Mouse (Mus musculus) T-helper 2 cell (primary cell): ENCODE results near the gene Mcrip2.

Experiments used
- in situ Hi-C: fragments of 300-600 bp; cut with MboI, MseI; formaldehyde crosslinking; loops from one replicate; pipeline ENCODE4 v1.15.1; 2025; ENCODE audit warnings: high pct_unique_total_duplicates

Mcrip2 gene

GRCm38 (mm10) chr17:25836397-25837075 lies 32.0 kb downstream of the Mcrip2 start:
- in situ Hi-C loops = loop anchor here (10.0 to 25.0 kb wide), 2 partner anchors 1832 to 2001 kb away; partner anchors contain the start of gene Snrpc

DNA sequence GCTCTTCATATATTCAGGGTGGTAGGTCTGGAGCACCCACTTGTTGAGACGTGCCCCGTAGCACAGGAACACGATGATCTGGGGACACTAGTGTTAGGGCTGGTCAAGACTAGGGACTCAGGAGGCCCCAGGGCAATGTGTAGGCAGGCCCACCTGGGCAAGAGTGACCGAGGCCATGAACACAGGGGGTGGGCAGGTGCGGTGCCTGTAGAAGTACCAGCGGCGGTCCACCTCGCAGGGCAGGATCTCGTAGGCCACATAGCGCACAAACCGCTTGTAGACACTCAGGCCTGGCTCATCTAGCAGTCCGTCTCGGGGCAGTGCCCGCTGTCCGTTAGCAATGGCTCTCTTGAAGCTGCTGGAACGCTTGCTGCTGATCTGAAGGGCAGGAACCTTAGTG lies 32.7 kb downstream of the Mcrip2 start:
- in situ Hi-C loops = loop anchor here (10.0 to 25.0 kb wide), 2 partner anchors 1831 to 2001 kb away; partner anchors contain the start of gene Snrpc

DNA sequence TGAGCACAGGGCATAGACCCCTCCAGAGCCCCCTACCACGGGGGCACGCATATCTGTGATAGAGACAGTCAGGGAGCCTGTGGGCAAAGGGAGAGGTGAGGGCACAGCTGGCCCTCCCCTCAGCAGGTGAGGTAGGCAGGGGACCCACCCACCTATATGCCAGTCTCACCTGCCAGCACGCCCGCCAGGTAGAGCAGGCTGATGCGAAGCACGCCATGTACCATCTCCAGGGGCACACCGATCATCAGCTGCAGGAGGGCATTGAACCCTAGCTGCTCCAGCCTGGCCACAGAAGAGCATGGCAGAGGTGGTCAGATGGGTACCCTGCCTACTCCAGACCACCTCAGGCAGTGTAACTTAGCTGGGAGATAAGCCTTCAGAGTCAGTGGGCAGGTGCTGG lies 33.3 kb downstream of the Mcrip2 start:
- in situ Hi-C loops = loop anchor here (10.0 to 25.0 kb wide), 2 partner anchors 1830 to 2002 kb away; partner anchors contain the start of gene Snrpc

GRCm38 (mm10) chr17:25834595-25835222 lies 33.9 kb downstream of the Mcrip2 start:
- in situ Hi-C loops = loop anchor here (5.0 to 25.0 kb wide), 3 partner anchors 38 to 2003 kb away; partner anchors contain the start of gene Snrpc

DNA sequence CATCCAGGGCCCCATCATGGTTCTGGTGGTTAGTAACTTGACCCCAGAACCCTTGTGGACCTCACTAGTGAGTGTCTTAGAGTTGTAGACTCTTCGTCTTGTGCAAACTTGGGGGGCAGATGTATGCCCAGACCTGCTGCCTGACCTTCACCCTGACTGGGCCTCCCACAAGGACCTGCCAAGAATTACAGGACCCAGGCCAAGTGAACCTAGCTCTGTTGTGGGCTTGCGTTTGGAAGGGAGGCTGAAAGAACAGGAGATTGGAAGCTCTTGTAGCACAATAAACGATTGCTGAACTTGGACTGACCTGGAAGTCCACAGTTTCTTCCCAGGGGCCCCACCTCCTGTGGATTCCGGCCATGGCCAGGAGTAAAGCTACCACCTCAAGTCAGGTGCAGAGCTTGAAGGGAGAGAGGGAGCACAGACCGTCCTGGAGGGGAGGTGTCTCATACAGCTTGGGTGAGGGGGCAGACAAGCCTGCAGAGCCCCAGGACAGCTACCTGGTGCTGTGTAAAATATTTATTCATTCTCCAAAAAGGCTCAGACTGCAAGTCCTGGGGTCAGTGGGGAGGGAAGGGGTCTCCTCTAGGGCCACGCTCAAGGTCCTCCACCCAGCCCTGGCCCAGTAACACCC lies 34.5 kb downstream of the Mcrip2 start:
- in situ Hi-C loops = loop anchor here (5.0 to 25.0 kb wide), 3 partner anchors 38 to 2003 kb away; partner anchors contain the start of gene Snrpc

GRCm38 (mm10) chr17:25833291-25833663 lies 35.3 kb downstream of the Mcrip2 start, which contains the start of gene Stub1:
Stub1 (minus strand) TSS chr17:25833404.
- in situ Hi-C loops = loop anchor here (5.0 to 25.0 kb wide), 3 partner anchors 39 to 2004 kb away; partner anchors contain the start of gene Snrpc

DNA sequence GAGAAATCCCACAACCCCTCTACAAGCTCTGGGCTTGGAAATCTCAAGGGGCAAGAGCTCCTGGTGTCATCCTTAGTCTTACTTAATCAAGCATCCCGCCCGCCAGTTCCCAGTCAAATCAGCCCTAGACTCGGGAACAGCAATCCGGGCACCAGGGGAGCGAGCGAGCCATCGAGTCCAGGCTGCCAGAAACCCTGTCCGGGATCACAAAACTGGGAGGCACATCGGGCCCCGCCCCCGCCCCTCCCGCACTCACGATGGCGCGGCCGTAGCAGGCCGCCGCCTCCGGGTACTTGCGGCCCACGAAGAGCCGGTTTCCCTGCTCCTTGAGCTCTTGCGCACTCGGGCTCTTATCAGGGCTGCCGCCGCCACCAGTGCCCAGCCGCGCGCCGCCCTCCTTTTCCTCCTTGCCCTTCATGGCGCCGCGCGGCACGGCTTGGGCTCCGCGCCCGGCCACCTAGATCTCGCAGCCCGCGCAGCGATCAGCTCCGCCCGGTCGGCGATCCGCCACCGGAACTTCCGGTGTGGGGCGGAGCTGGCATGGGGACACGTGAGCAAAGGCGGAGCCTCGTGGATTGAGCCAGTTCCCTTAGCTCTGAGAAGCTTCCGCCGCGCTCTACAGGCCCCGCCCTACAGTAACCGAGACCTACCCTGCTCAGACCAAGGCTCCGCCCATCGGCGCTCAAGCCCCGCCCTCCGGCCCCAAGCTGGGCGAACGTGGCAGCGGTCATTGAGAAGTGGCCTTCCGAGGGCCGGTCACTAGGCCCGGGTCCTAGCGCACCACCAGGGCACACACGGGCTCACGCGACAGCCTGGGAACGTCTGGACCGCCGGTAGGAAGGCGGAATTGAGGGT lies 35.9 kb downstream of the Mcrip2 start:
- in situ Hi-C loops = loop anchor here (5.0 to 25.0 kb wide), 3 partner anchors 40 to 2005 kb away; partner anchors contain the start of gene Snrpc

DNA sequence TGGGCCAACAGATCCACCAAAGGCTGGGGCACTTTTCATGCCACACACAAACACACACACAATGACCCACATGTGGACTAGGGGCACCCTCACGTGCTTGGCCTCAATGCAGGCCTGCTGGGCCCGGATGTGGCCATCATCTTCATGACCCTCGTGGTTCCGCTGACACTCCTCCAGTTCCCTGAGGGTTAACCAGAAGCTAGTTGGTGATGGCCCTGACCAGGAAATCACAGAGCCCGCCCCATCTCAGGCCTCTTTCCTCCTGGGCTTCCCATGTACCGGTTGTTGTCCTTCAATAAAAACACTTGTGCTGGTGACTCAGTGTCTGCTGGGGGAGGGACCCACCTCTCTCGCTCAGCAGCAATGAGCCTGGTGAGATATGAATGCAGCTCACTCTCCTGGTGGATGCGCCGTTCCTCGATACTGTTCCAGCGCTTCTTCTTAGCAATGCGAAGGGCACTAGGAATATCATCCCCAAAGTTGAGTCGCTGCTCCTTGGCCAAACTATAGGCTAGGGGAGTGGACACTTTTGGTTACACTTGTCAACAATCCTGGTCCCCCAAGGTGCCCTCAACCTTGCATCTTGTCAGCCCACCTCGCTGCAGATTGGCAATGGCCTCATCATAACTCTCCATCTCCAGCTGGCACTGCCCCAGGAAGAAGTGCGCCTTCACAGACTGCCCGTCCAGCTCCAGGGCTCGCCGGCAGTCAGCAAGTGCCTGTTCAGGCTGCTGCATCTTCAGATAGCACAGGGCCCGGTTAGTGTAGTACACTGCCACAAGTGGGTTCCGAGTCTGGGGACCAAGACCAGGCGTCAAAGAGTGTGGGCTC lies 36.9 kb downstream of the Mcrip2 start:
- in situ Hi-C loops = loop anchor here (5.0 to 25.0 kb wide), 3 partner anchors 41 to 2006 kb away; partner anchors contain the start of gene Snrpc

DNA sequence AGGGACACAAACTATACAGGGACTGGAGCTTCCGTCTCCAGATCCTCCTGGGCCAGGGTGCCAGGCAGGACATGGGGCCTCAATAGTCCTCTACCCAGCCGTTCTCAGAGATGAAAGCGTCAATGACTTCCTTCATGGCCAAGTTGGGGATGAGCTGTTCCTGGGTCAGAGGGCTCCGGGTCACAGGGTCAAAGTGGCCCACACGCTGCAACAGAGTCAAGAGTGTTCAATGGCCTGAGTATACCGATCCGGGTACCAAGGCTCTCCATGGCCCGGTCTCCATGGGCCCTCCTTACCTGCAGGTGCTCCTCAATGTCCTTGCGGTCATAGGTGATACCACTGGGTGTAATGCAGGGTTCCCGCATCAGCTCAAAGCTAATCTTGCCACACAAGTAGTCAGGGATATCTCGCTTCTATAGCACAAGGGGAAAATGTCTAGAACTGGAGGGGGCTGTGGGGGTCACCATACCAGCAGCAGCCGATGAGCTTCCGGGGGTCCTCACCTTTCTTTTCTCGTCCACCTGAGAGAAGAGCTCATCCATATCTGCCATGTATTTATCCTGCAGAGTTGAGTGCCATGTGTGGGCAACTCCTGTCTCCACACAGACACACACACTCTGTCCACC lies 37.6 kb downstream of the Mcrip2 start:
- in situ Hi-C loops = loop anchor here (5.0 to 25.0 kb wide), 3 partner anchors 41 to 2006 kb away; partner anchors contain the start of gene Snrpc

DNA sequence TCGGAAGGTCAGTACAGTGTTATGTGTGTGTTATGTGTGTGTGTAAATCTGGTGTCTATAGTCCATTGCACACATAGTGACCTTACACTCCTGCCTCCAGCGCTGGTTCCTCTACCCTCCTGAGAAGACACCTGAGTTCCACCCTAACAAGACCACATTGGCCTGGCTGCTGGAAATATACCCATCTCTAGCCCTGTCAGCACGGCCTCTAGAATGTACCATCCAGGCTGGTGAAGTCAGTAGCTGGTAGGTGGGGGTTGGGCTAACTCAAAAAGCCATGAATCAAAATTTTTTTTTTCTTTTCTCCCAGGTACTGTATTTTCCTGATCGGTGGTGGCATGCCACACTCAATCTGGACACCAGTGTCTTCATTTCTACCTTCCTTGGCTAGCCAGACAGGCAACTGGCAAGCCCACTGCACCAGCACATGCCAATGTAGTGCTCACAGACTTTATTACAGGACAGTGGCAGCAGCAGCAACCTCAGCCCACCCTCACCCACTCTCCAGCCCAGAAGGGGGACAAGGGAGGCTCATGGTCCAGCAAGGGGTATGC lies 38.3 kb downstream of the Mcrip2 start:
- in situ Hi-C loops = loop anchor here (5.0 to 25.0 kb wide), 3 partner anchors 42 to 2007 kb away; partner anchors contain the start of gene Snrpc

DNA sequence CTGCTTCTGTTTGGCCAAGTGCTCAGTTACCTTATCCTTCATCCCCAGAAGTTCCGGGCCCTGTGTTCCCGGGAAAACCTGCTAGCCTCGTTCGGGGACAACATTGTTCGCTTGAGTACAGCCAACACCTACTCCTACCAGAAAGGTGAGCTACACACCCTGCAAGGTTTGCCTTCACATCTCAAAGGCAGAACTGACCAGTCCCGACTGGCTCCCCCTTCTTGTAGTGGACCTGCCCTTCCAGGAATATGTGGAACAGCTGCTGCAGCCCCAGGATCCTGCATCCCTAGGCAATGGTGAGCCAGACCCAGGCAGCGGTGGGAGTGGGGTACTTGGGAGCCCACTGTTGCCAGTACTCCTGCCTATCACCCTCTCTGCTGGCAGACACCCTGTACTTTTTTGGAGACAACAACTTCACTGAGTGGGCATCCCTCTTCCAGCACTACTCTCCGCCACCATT lies 39.0 kb downstream of the Mcrip2 start:
- in situ Hi-C loops = loop anchor here (5.0 to 25.0 kb wide), 3 partner anchors 43 to 2008 kb away; partner anchors contain the start of gene Snrpc

DNA sequence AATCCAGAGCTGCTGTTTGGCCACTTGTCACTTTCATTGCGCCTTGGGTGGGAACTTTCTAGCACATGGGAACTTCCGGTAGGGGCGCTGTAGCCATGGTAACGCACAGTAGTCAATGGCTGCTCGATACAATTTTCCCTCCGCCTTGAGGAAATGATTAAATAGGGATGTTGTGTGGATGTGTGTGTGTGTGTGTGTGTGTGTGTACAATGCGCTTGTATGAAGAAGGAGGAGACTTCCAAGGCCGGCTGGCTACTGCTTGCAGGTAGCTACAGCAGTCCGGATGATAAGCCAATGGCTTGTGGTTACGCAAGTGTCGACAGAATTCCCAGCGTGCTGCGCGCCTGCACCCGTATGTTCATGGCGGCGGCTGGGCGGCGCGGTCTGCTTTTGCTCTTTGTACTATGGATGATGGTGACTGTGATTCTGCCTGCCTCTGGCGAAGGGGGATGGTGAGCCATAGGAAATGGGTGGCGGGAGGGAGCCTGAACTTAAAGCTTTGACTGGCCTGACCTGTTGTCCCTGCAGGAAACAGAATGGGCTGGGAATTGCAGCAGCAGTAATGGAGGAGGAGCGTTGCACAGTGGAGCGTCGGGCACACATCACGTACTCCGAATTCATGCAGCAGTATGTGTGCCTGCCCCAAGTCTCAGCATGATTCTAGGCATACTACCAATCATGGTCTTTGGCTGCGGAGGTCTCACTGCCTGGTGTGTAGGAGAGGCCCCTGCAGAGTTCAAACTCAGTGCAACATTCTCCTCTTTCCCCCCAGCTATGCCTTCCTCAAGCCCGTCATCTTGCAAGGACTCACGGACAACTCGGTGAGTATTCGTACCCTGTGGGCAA lies 39.6 kb downstream of the Mcrip2 start, which contains the start of gene Jmjd8:
TSS of gene Jmjd8 (plus strand) at position 156 of the 846 bp plus-strand sequence.
- in situ Hi-C loops = loop anchor here (25.0 kb wide), 1 partner anchor 2008 kb away; the partner anchor contains the start of gene Snrpc

DNA sequence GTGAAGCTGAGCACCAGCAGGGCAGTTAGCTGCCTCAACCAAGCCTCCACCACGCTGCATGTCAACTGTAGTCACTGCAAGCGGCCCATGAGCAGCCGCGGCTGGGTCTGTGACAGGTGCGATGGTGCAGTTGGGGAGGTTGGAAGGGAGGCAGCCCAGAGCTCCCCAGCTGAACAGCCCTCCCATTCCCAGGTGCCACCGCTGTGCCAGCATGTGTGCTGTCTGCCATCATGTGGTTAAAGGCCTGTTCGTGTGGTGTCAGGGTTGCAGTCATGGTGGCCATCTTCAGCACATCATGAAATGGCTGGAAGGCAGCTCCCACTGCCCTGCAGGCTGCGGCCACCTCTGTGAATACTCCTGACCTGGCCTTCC lies 40.4 kb downstream of the Mcrip2 start:
- in situ Hi-C loops = loop anchor here (25.0 kb wide), 1 partner anchor 2009 kb away; the partner anchor contains the start of gene Snrpc

DNA sequence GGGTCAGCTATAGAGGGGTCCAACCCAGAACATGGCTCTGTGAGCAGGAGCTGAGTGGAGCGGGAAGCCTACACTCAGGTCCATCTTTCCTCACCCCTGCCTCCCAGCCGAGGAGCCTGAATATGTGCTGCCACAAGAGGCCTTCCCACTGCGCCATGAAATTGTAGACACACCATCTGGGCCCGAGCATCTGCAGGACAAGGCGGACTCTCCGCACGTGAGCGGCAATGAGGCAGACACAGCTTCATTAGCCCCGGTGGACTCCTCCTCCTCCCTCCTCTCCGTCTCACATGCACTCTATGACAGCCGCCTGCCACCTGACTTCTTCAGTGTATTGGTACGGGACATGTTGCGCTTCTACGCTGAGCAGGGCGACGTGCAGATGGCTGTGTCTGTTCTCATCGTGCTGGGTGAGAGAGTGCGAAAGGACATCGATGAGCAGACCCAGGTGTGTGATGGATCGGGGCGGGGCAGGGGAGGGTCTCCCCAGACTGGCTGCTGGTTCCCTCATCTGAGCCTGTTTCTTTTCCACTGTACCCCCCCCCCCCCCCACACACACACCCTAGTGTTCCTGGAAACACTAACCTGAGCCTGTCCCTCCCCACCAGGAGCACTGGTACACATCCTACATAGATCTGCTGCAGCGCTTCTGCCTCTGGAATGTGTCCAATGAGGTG lies 40.9 kb downstream of the Mcrip2 start:
- in situ Hi-C loops = loop anchor here (25.0 kb wide), 1 partner anchor 2010 kb away; the partner anchor contains the start of gene Snrpc

- in situ Hi-C loops = loop anchor here (25.0 kb wide), 1 partner anchor 2010 kb away; the partner anchor contains the start of gene Snrpc
These were observed 41.6 kb downstream of the Mcrip2 start for GRCm38 (mm10) chr17:25827011-25827410.

GRCm38 (mm10) chr17:25825984-25826570 lies 42.5 kb downstream of the Mcrip2 start:
- in situ Hi-C loops = loop anchor here (25.0 kb wide), 1 partner anchor 2011 kb away; the partner anchor contains the start of gene Snrpc
